Mouse (Mus musculus): ENCODE data around the gene Als2.

- no peak for TF ChIP-seq CTCF (IDR thresholded peaks at IDR 0.05; ENCODE audit: low read depth)
- TF ChIP-seq EP300 (IDR thresholded peaks at IDR 0.05; ENCODE audit: low read depth): no peak
Measured at GRCm38 (mm10) chr1:59183045-59183444, 54.0 kb downstream of the Als2 start.
